Mouse (Mus musculus) kidney, adult 10 weeks (tissue): ENCODE data around the gene Gk2. TPM values are rescaled to one million over a fixed set of nuclear protein-coding genes. Genes with fewer than 3 reads are reported as not detected.

ENCODE experiments used
- polyA plus RNA-seq: library from polyadenylated mRNA; stranded (reverse); fragments of 350-450 nt; fragmentation: Illumina TruSeq; extraction: RNeasy Lipid Tissue Mini Kit (QIAGEN cat#74804); gene quantifications from one replicate; pipeline ENCODE4 v1.2.3, GENCODE M21; 2014; ENCODE audit warnings: low read depth, low replicate concordance

Gene Gk2
- polyA plus RNA-seq: not detected

DNA sequence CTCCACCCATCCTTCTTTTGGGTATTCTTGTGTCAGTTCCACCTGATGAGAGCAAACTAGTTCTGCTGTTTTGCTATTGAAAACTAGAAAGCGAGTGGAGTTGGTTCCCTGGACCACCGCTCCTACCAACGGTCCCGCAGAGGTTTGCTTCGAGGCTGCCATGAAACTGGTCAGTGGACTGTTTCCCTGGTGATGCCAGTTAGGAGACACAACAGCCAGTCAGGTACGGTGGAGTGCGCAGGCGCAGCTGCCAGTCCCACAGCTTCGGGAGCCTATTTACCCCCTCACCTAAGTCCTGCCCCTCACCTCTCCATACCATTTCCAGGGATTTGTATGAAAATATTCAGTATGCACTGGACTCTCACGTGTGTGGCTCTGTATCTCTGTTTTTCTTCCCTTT, at the start of gene Gk2:
Gk2 (minus strand) TSS at position 206 of the 400 bp plus-strand sequence.

Other genes starting within 250 kb of the Gk2 start
- gene Naa11, start 64.6 kb downstream of the Gk2 start, polyA plus RNA-seq: not detected